Mouse (Mus musculus) MEL (cell line): Measurements from ENCODE around the gene Plbd2. TPM values are rescaled to one million over a fixed set of nuclear protein-coding genes. Genes with fewer than 3 reads are reported as not detected.

ENCODE experiments used
- DNase-seq: peaks from one replicate; pipeline ENCODE4 v3.0.0; 2011; ENCODE audit warnings: low read depth, low spot score
- H3K27ac ChIP-seq: 2 replicates; pipeline ENCODE4 v1.5.1; 2012; ENCODE audit warnings: low read depth, mild to moderate bottlenecking, control low read depth, low read length, moderate library complexity; ENCODE audit not compliant: control insufficient read depth
- H3K27me3 ChIP-seq, 2 experiments: fragments of 150-350 bp in 1 of 2; sonication (generic) in 1 of 2; 2 replicates each; pipeline ENCODE4 v1.6.1; 2012; ENCODE audit warnings: low read length in 2 of 2, mild to moderate bottlenecking in 2 of 2, improper control_type of control experiment in 1 of 2, moderate library complexity in 1 of 2; ENCODE audit not compliant: insufficient read depth in 2 of 2, control insufficient read depth in 1 of 2
- H3K36me3 ChIP-seq, 2 experiments: 2 replicates each; pipeline ENCODE4 v1.6.1; 2012 to 2014; ENCODE audit warnings: low read length in 2 of 2, improper control_type of control experiment in 1 of 2, inconsistent platforms in 1 of 2, mild to moderate bottlenecking in 1 of 2; ENCODE audit not compliant: insufficient read depth in 2 of 2, control insufficient read depth in 1 of 2
- H3K4me1 ChIP-seq, 2 experiments: fragments of 150-350 bp in 1 of 2; sonication (generic) in 1 of 2; 2 replicates each; pipeline ENCODE4 v1.6.1; 2012; ENCODE audit warnings: low read length in 2 of 2, improper control_type of control experiment in 1 of 2, mild to moderate bottlenecking in 1 of 2; ENCODE audit not compliant: insufficient read depth in 2 of 2, control insufficient read depth in 1 of 2
- H3K4me3 ChIP-seq, 2 experiments: fragments of 150-350 bp in 1 of 2; sonication (generic) in 1 of 2; 2 replicates each; pipeline ENCODE4 v1.5.1; 2012; ENCODE audit warnings: low read depth in 2 of 2, low read length in 2 of 2, mild to moderate bottlenecking in 2 of 2, moderate library complexity in 2 of 2, control low read depth in 1 of 2, improper control_type of control experiment in 1 of 2; ENCODE audit not compliant: control insufficient read depth in 1 of 2, insufficient read depth in 1 of 2
- H3K79me2 ChIP-seq: 2 replicates; pipeline ENCODE4 v1.6.1; 2012; ENCODE audit warnings: mild to moderate bottlenecking, low read length, moderate library complexity; ENCODE audit not compliant: control insufficient read depth, poor library complexity, insufficient read depth
- H3K9ac ChIP-seq: 2 replicates; pipeline ENCODE4 v1.6.1; 2012; ENCODE audit warnings: low read depth, mild to moderate bottlenecking, control low read depth, low read length, moderate library complexity; ENCODE audit not compliant: control insufficient read depth, poor library complexity, severe bottlenecking
- H3K9me3 ChIP-seq: fragments of 150-350 bp; sonication (generic); replicated peaks from 2 replicates; pipeline ENCODE4 v1.6.1; 2012; ENCODE audit warnings: mild to moderate bottlenecking, low read length, improper control_type of control experiment, moderate library complexity; ENCODE audit not compliant: insufficient read depth
- CHD2 ChIP-seq: IDR thresholded peaks from 2 replicates; pipeline ENCODE4 v1.6.1; 2011; ENCODE audit warnings: low read length, improper control_type of control experiment
- CTCF ChIP-seq, 3 experiments: IDR thresholded peaks in 2 of 3; conservative IDR thresholded peaks in 1 of 3; 2 replicates each; pipeline ENCODE4 v1.5.1; 2011 to 2012; ENCODE audit warnings: low read length in 3 of 3, low read depth in 2 of 3, mild to moderate bottlenecking in 2 of 3, improper control_type of control experiment in 1 of 3, inconsistent platforms in 1 of 3, mixed read lengths in 1 of 3, moderate library complexity in 1 of 3; ENCODE audit not compliant: control insufficient read depth in 1 of 3, insufficient read depth in 1 of 3, poor library complexity in 1 of 3, severe bottlenecking in 1 of 3
- E2F4 ChIP-seq: IDR thresholded peaks from 2 replicates; pipeline ENCODE4 v1.6.1; 2011; ENCODE audit warnings: low read depth, low read length, improper control_type of control experiment, borderline replicate concordance
- ELF1 ChIP-seq: IDR thresholded peaks from 2 replicates; pipeline ENCODE4 v1.6.1; 2014; ENCODE audit warnings: low read depth, mild to moderate bottlenecking, inconsistent platforms, low read length, improper control_type of control experiment, moderate library complexity
- EP300 ChIP-seq, 2 experiments: IDR thresholded peaks; 2 replicates each; pipeline ENCODE4 v1.6.1; 2011; ENCODE audit warnings: improper control_type of control experiment in 2 of 2, low read length in 2 of 2, low read depth in 1 of 2, mild to moderate bottlenecking in 1 of 2
- ETS1 ChIP-seq: IDR thresholded peaks from 2 replicates; pipeline ENCODE4 v1.6.1; 2012; ENCODE audit warnings: low read depth, mild to moderate bottlenecking, inconsistent platforms, low read length, improper control_type of control experiment, moderate library complexity
- GABPA ChIP-seq: IDR thresholded peaks from 2 replicates; pipeline ENCODE4 v1.6.1; 2012; ENCODE audit warnings: low read depth, mild to moderate bottlenecking, inconsistent platforms, low read length, improper control_type of control experiment, moderate library complexity
- GATA1 ChIP-seq: IDR thresholded peaks from 2 replicates; pipeline ENCODE4 v1.6.1; 2011; ENCODE audit warnings: low read depth, low read length, improper control_type of control experiment
- HCFC1 ChIP-seq: IDR thresholded peaks from 2 replicates; pipeline ENCODE4 v1.6.1; 2012; ENCODE audit warnings: low read depth, mild to moderate bottlenecking, inconsistent platforms, low read length, improper control_type of control experiment, moderate library complexity
- MAFK ChIP-seq: IDR thresholded peaks from 2 replicates; pipeline ENCODE4 v1.6.1; 2011; ENCODE audit warnings: low read depth, mild to moderate bottlenecking, low read length, improper control_type of control experiment, borderline replicate concordance
- MAZ ChIP-seq: IDR thresholded peaks from 2 replicates; pipeline ENCODE4 v1.6.1; 2012; ENCODE audit warnings: low read depth, mild to moderate bottlenecking, inconsistent platforms, low read length, improper control_type of control experiment
- MEF2A ChIP-seq: IDR thresholded peaks from 2 replicates; pipeline ENCODE4 v1.6.1; 2014; ENCODE audit warnings: low read depth, mild to moderate bottlenecking, inconsistent platforms, low read length, improper control_type of control experiment; ENCODE audit not compliant: poor library complexity, insufficient replicate concordance, severe bottlenecking; ENCODE audit errors: extremely low read depth
- MXI1 ChIP-seq: IDR thresholded peaks from 2 replicates; pipeline ENCODE4 v1.6.1; 2011; ENCODE audit warnings: mild to moderate bottlenecking, low read depth, low read length, improper control_type of control experiment
- MYB ChIP-seq: IDR thresholded peaks from 2 replicates; pipeline ENCODE4 v1.6.1; 2011; ENCODE audit warnings: mild to moderate bottlenecking, low read depth, low read length, improper control_type of control experiment
- MYC ChIP-seq: IDR thresholded peaks from 2 replicates; pipeline ENCODE4 v1.6.1; 2011; ENCODE audit warnings: low read depth, mild to moderate bottlenecking, low read length, improper control_type of control experiment, moderate library complexity
- NELFE ChIP-seq: IDR thresholded peaks from 2 replicates; pipeline ENCODE4 v1.6.1; 2011; ENCODE audit warnings: low read depth, low read length, improper control_type of control experiment
- NRF1 ChIP-seq: IDR thresholded peaks from 2 replicates; pipeline ENCODE4 v1.6.1; 2014; ENCODE audit warnings: low read depth, mild to moderate bottlenecking, inconsistent platforms, low read length, improper control_type of control experiment, moderate library complexity; ENCODE audit not compliant: poor library complexity, insufficient read depth, severe bottlenecking
- POLR2A ChIP-seq, 2 experiments: IDR thresholded peaks; 2 replicates each; pipeline ENCODE4 v1.6.1; 2011 to 2012; ENCODE audit warnings: low read length in 2 of 2, mild to moderate bottlenecking in 2 of 2, control low read depth in 1 of 2, improper control_type of control experiment in 1 of 2, low read depth in 1 of 2, moderate library complexity in 1 of 2; ENCODE audit not compliant: control insufficient read depth in 1 of 2, insufficient read depth in 1 of 2, poor library complexity in 1 of 2
- POLR2AphosphoS2 ChIP-seq: IDR thresholded peaks from 2 replicates; pipeline ENCODE4 v1.6.1; 2011; ENCODE audit warnings: low read length, improper control_type of control experiment
- POLR2AphosphoS5 ChIP-seq: IDR thresholded peaks from 2 replicates; pipeline ENCODE4 v1.6.1; 2012; ENCODE audit warnings: low read depth, borderline replicate concordance, mild to moderate bottlenecking, inconsistent platforms, low read length, moderate library complexity, mixed read lengths
- RCOR1 ChIP-seq: IDR thresholded peaks from 2 replicates; pipeline ENCODE4 v1.6.1; 2012; ENCODE audit warnings: low read depth, mild to moderate bottlenecking, inconsistent platforms, low read length, improper control_type of control experiment
- SIN3A ChIP-seq: IDR thresholded peaks from 2 replicates; pipeline ENCODE4 v1.6.1; 2012; ENCODE audit warnings: low read length, improper control_type of control experiment, inconsistent platforms
- SMC3 ChIP-seq: IDR thresholded peaks from 2 replicates; pipeline ENCODE4 v1.6.1; 2011; ENCODE audit warnings: low read depth, low read length, improper control_type of control experiment
- TAL1 ChIP-seq: IDR thresholded peaks from 2 replicates; pipeline ENCODE4 v1.6.1; 2012; ENCODE audit warnings: mild to moderate bottlenecking, inconsistent platforms, low read length, moderate library complexity, mixed read lengths
- TBP ChIP-seq: IDR thresholded peaks from 2 replicates; pipeline ENCODE4 v1.8.0; 2011; ENCODE audit warnings: low read depth, low read length, improper control_type of control experiment
- UBTF ChIP-seq: IDR thresholded peaks from 2 replicates; pipeline ENCODE4 v1.6.1; 2012; ENCODE audit warnings: low read depth, mild to moderate bottlenecking, inconsistent platforms, low read length, improper control_type of control experiment, moderate library complexity, borderline replicate concordance; ENCODE audit not compliant: insufficient read depth
- USF2 ChIP-seq, 2 experiments: IDR thresholded peaks; 2 replicates each; pipeline ENCODE4 v1.6.1; 2011 to 2012; ENCODE audit warnings: improper control_type of control experiment in 2 of 2, low read length in 2 of 2, borderline replicate concordance in 1 of 2, inconsistent platforms in 1 of 2, low read depth in 1 of 2, mild to moderate bottlenecking in 1 of 2; ENCODE audit not compliant: insufficient read depth in 1 of 2
- ZKSCAN1 ChIP-seq: IDR thresholded peaks from 2 replicates; pipeline ENCODE4 v1.6.1; 2012; ENCODE audit warnings: low read depth, mild to moderate bottlenecking, inconsistent platforms, low read length, improper control_type of control experiment, moderate library complexity
- ZMIZ1 ChIP-seq: IDR thresholded peaks from 2 replicates; pipeline ENCODE4 v1.6.1; 2012; ENCODE audit warnings: low read depth, mild to moderate bottlenecking, inconsistent platforms, low read length, improper control_type of control experiment, moderate library complexity
- ZNF384 ChIP-seq: IDR thresholded peaks from 2 replicates; pipeline ENCODE4 v1.6.1; 2012; ENCODE audit warnings: low read depth, mild to moderate bottlenecking, inconsistent platforms, low read length, improper control_type of control experiment
- polyA plus RNA-seq, 2 experiments: library from polyadenylated mRNA; stranded (reverse) in 1 of 2; unstranded in 1 of 2; fragments of >175 nt in 1 of 2; fragments of >200 nt in 1 of 2; gene quantifications; 2 replicates each; pipeline versions ENCODE4 v1.2.1 to v1.2.4; 2012; ENCODE audit warnings: low replicate concordance in 2 of 2, low read depth in 1 of 2; ENCODE audit not compliant: insufficient read length in 2 of 2, insufficient read depth in 1 of 2, missing spikeins in 1 of 2
- total RNA-seq: library from RNA; depleted of rRNA; stranded (reverse); fragments of 300-350 nt; gene quantifications from 2 replicates; pipeline ENCODE4 v1.2.3, GENCODE M21; 2012

Plbd2 gene
- total and polyA plus RNA-seq, 3 experiments, result 10.1 to 30.5 TPM; not detected in 1

DNA sequence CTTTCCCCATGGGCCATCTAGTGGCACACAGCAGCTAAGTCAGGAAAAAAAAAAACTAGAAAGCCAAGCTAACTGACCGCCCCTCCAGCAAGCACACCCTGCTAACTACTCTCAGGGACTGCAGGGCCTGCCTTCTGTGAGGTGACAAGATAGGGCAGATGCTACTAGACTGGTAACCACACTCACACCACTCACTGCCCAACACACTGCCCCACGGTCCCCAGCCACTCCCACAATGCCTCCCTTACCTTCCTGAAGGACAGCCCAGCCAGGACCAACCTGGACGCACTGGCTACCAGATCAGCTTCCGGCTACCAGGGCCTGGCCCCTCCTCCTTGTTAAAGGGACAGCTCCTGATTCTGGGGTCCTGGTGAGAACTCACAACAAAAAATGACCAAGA is 36.4 kb downstream of the Plbd2 start:
- no peak for DNase-seq
- Histone ChIP-seq H3K4me3 (peak overlapping the region; percentile 40 to 42), H3K79me2 (no peaks in the 10 kb centered on the region), H3K4me1 (peaks cover 4 to 14% of the 10 kb centered on the region in 2 experiments), H3K36me3 (peaks cover 0 to 5% of the 10 kb centered on the region in 2 experiments; a peak in 2 of 4 replicates), H3K9me3 (no peaks in the 10 kb centered on the region), H3K9ac (peak overlapping the region; percentile 25), H3K27me3 (no peaks in the 10 kb centered on the region), H3K27ac (no peak overlapping the region)
- TF ChIP-seq MAZ (no peak), ZNF384 (0 out of 2 replicates have a peak, but pooled peaks have one; percentile 11), CTCF (IDR thresholded peaks at IDR 0.05 in 2 of 3, conservative IDR thresholded peaks at IDR 0.05 in 1 of 3; ENCODE audit: control insufficient read depth in 1 of 3, insufficient read depth in 1 of 3, low read depth in 2 of 3, low read length in 3 of 3, poor library complexity in 1 of 3, severe bottlenecking in 1 of 3) (no peak), ELF1 (0 out of 2 replicates have a peak, but pooled peaks have one; percentile 19)

DNA sequence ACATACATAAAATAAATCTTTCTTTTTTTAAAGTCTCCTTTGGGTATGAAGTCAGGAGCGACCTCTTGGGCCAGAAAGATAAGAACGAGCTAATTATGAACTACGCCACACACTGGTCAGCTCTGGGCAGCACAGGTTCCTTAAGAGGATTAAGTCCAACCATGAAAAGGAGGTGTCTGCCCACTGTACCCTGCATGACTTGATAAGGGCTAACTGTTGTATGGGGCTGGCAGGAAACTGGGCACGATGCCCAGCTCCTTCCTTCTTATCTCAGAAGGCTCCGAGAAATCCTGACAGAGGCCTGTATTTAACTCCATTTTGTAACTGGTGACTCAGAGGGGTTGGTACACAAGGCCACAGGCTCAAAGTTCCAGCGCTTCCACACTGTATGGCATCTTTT is 37.6 kb downstream of the Plbd2 start:
- Histone ChIP-seq H3K27me3 (no peaks in the 10 kb centered on the region), H3K27ac (peak overlapping the region; percentile 49), H3K79me2 (no peaks in the 10 kb centered on the region), H3K36me3 (peaks cover 0 to 5% of the 10 kb centered on the region in 2 experiments; a peak in 2 of 4 replicates), H3K9ac (no peak overlapping the region), H3K9me3 (no peaks in the 10 kb centered on the region), H3K4me1 (peaks cover 4 to 14% of the 10 kb centered on the region in 2 experiments), H3K4me3 (no peak overlapping the region)
- peak; percentile 96 for DNase-seq
- TF ChIP-seq EP300 (IDR thresholded peaks at IDR 0.05; ENCODE audit: low read depth in 1 of 2, low read length in 2 of 2), result peak; percentile 95 to 96
- TF ChIP-seq SMC3, result 0 out of 2 replicates have a peak, but pooled peaks have one; percentile 2
- no peak for TF ChIP-seq E2F4
- TF ChIP-seq USF2 (IDR thresholded peaks at IDR 0.05; ENCODE audit: borderline replicate concordance in 1 of 2, insufficient read depth in 1 of 2, low read depth in 1 of 2, low read length in 2 of 2), result no peak
- TF ChIP-seq MEF2A, result no peak
- peak; percentile 88 for TF ChIP-seq ETS1
- peak; percentile 95 for TF ChIP-seq GATA1
- TF ChIP-seq GABPA, result no peak
- 0 out of 2 replicates have a peak, but pooled peaks have one; percentile 53 for TF ChIP-seq MAZ
- TF ChIP-seq ZMIZ1, result no peak
- TF ChIP-seq POLR2AphosphoS2, result no peak
- 0 out of 2 replicates have a peak, but pooled peaks have one; percentile 22 for TF ChIP-seq MYC
- no peak for TF ChIP-seq POLR2A (IDR thresholded peaks at IDR 0.05; ENCODE audit: control insufficient read depth in 1 of 2, insufficient read depth in 1 of 2, low read depth in 1 of 2, low read length in 2 of 2, poor library complexity in 1 of 2)
- TF ChIP-seq RCOR1, result peak; percentile 88
- TF ChIP-seq NRF1, result no peak
- peak; percentile 38 to 68 (median 43); a peak in 4 of 6 replicates for TF ChIP-seq CTCF (IDR thresholded peaks at IDR 0.05 in 2 of 3, conservative IDR thresholded peaks at IDR 0.05 in 1 of 3; ENCODE audit: control insufficient read depth in 1 of 3, insufficient read depth in 1 of 3, low read depth in 2 of 3, low read length in 3 of 3, poor library complexity in 1 of 3, severe bottlenecking in 1 of 3)
- TF ChIP-seq MYB, result peak; percentile 79
- no peak for TF ChIP-seq HCFC1
- TF ChIP-seq SIN3A, result peak; percentile 74
- peak; percentile 88 for TF ChIP-seq TAL1
- no peak for TF ChIP-seq ZKSCAN1
- TF ChIP-seq NELFE, result no peak
- TF ChIP-seq CHD2, result no peak
- TF ChIP-seq UBTF, result no peak
- no peak for TF ChIP-seq MAFK
- no peak; the same call in 1 of the 2 replicates for TF ChIP-seq TBP
- no peak; the same call in 1 of the 2 replicates for TF ChIP-seq MXI1
- no peak for TF ChIP-seq POLR2AphosphoS5
